Mouse (Mus musculus) midbrain, embryonic 10.5 days (tissue): ENCODE measurements around the gene Zfp945. TPM values are rescaled to one million over a fixed set of nuclear protein-coding genes. Genes with fewer than 3 reads are reported as not detected.

Experiments used
- polyA plus RNA-seq: library from polyadenylated mRNA; unstranded; fragments of >200 nt; fragmentation: Nextera tagmentation; extraction: Ambion mirVana; gene quantifications from 2 replicates; pipeline ENCODE4 v1.2.1, GENCODE M21; 2016

Zfp945 gene
- polyA plus RNA-seq, 1 experiment from 2014 or later, result 17.1 TPM

Other genes with a start within 250 kb of the Zfp945 start
- not detected in 2 replicates for gene Vmn2r113, start 75.8 kb upstream of the Zfp945 start, polyA plus RNA-seq
- gene Vmn2r-ps130, start 194.0 kb upstream of the Zfp945 start, polyA plus RNA-seq, result not detected in 2 replicates